Mouse (Mus musculus) gastrocnemius, adult 8-10 months (tissue): ENCODE measurements around the gene Smurf1. TPM values are rescaled to one million over a fixed set of nuclear protein-coding genes. Genes with fewer than 3 reads are reported as not detected.

Source experiments
- DNase-seq, 2 experiments: peaks; one replicate each; pipeline ENCODE4 v3.0.0; 2022; ENCODE audit warnings: low spot score in 2 of 2
- total RNA-seq, 4 experiments: library from RNA; stranded (reverse); gene quantifications; 2 replicates each; pipeline ENCODE4 v1.2.4; 2022

The Smurf1 gene
- total RNA-seq: 10 to 100 TPM; 10.6 to 14.2 (median 11.2) TPM

DNA sequence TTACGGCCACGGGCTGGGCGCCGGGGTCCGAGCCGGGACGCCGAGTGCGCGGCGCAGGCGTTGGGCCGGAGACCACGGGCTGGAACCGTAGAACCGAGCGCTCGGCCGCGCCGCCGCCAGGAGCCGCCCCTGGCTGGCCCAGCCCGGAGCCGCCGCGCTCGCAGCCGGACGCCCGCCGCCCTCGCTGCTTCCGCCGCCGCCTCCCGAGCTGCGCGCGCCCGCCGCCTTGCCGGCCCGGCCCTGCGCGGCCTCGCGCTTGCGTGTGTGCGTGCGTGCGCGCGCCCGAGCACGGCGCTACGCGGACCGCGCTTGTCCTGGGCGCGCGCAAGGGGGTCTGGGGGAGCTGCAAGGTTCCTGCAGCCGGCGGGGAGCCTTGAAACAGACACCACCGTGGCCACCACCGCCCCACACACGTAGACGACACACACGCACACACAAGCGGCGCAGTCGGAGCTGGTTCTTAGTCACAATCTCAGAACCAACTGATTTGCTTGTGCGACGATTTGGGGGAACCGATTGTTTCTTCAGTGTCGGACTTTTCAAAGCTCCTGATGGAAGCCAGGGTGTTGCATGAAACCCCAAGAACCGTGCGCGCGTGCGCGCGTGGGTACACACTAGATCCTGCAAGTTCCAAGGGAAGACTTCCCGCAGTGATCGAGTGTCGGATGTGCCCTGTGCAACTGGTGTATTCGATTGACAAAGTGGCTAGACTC is at the start of gene Smurf1:
Smurf1 (minus strand) TSS at position 209 of the 713 bp plus-strand sequence.
- DNase-seq: peak; percentile 66 to 78

DNA sequence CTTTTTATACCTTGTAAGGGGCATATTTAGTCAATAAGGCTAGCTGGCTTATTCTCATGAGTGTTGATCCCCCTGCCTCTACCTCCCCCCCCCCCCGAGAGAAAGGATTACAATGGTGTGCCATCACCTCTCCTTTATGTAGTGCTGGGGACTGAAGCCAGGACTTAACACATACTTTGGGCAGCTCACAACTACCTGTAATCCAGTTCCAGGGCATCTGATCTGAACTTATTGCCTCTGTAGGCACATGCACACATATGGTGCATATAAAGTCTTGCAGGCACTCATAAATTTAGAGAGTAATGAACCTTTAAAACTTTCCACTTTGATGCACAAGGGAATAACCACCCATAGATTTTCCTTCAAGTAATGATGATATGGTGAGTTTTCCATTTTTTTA is 48.6 kb upstream of the Smurf1 start:
- no peak for DNase-seq

DNA sequence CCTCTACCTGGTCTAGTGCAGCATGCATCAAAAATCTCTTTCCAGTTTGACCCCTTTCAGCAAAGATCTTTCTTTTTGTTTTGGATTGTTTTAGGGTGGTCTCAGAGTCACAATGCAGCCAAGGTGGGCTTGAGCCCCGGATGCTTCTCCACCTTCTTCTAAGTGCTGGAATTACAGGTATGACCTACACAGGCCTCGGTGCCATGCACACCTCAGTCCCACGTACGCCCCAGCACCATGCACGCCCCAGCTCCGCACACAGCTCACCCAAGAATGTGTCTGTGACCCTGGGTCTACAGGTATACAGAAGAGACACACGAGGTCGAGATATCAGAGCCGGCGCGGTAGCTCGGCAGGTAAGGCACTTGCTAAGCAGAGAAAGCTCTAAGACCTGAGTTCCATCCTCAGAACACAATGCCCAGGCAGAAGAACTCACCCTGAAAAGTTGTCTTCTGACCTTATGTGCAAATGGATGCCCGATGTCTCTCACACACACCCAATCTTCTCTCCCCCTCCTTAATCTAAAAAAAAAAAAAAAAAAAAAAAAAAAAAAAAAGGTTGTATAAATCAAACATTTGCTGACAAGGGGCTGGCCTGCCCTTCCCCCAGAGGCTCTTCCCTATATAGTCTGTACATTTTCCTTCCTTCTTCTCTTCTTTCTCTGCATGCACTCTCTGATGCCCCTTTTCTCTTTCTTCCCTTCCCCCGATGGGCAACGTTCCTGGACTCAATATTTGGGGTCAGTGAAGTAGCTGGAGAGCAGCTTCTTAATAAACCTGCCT is 43.4 kb upstream of the Smurf1 start:
- no peak for DNase-seq

DNA sequence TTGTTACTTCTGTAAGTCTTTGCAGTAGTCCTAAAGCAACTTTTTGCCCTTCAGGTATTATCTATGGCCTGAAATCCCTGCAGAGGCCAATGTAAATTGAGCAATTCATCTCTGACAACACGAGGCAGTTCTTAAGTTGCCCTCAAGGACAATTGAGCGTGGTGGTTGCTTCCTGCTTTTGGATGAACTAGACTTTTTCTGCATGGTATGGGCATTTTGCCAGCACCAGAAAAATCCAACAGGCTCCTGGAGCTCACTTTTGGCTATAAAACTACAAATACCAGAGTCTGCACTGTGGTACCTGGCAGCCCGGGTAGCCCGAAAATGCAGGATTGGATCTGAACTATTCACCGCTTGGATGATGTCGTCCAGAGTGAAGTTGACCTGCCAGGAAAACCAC is 39.9 kb upstream of the Smurf1 start:
- no peak for DNase-seq

DNA sequence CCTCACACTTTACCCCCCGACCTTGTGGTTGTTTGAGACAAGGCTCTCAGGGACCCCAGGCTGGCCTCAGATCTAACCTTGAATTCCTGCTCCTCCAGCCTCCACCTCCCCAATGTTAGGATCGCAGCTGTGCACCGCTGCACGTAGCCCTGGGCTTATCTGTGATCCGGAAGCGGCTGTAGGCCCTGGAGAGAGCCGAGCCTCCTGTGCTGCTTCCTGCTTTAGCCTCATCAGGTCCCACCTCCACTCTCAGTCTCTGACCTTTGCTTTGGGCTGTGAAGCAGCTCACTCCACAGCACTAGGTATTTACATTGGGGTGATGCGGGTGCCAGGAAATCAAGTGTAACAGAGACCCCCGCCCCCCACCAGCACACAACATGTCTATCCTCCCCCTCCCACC is 38.8 kb upstream of the Smurf1 start:
- DNase-seq: no peak

DNA sequence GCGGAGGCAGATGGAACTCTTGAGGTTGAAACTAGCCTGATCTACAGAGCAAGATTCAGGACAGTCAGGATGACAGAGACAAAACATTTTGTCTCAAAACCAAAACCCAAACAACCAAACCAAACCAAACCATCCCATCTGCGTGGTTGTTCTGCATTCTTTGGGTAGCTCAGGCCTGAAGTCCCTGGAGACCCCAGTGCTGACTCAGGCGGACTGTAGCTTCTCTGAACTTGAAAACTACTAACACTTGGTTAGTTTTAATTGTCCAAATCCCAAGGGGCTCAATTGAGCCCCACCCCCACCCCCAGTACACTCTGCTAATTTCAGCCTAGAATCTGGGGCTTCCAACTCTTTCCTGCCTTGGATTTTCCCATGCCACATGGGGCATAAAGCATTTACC is 37.7 kb upstream of the Smurf1 start:
- DNase-seq: no peak

DNA sequence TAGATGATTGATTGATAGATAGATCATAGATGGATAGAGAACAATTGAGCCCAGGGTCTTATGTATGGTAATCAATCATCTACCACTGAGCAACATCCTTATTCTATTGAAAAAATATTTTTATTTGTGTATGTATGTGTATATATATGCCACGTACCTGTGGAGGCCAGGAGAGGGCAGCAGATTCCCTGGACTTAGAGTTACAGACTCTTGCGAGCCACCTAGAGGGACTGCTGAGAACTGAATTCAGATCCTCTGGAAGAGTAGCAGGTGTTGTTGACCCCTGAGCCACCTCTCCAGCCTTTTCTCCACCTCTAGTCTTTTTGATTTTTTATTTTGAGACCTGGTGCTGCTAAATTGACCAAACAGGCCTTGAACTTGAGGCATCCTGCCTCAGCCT is 32.8 kb upstream of the Smurf1 start:
- DNase-seq: no peak

DNA sequence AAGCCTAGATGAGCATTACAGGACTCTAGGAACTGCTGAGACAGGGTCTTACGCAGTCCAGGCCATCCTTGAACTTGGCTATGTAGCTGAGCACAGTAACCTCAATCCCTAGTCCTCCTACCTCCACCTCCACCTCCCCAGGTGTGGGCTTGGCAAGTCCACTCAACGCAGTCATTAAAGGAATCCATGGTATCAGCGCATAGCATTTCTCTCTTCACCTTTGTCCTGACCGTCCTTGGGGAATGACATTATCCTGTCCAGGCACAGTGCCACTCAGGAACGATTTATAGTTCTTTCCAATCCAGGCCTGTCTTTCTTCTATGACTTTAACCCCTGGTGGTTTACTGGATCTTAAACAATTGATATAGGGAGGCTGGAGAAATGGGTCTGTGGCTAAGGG is 24.8 kb upstream of the Smurf1 start:
- DNase-seq: no peak

DNA sequence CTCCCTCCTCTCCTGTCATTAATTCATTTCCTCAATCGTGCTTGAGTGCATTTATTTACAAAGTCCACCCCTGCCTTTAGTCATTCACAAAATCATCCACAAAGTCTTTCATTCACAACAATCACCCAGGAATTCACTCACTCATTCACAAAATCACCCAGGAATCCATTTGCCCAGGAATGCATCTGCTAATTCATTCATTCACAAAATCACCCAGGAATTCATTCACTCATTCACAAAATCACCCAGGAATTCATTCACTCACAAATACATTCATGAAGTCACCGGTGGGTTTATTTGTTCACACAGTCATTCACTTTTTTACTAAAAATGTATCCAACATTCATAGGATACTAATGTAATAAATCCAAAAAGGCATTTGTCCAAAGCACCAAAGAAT is 24.4 kb upstream of the Smurf1 start:
- no peak for DNase-seq

DNA sequence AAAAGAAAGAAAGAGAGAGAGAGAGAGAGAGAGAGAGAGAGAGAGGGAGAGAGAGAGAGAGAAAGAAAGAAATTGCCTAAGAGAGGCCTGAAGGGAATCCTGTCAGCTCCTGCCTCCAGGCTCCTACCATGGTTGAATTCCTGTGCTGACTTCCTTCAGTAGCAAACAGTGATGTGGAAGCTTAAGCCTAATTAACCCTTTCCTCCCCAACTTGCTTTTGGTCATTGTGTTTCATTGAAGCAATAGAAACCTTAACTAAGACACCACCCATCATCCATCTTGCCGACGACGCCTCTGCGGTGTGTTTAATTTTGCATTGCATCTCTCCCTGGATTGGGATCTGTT is 23.4 kb upstream of the Smurf1 start:
- DNase-seq: no peak

DNA sequence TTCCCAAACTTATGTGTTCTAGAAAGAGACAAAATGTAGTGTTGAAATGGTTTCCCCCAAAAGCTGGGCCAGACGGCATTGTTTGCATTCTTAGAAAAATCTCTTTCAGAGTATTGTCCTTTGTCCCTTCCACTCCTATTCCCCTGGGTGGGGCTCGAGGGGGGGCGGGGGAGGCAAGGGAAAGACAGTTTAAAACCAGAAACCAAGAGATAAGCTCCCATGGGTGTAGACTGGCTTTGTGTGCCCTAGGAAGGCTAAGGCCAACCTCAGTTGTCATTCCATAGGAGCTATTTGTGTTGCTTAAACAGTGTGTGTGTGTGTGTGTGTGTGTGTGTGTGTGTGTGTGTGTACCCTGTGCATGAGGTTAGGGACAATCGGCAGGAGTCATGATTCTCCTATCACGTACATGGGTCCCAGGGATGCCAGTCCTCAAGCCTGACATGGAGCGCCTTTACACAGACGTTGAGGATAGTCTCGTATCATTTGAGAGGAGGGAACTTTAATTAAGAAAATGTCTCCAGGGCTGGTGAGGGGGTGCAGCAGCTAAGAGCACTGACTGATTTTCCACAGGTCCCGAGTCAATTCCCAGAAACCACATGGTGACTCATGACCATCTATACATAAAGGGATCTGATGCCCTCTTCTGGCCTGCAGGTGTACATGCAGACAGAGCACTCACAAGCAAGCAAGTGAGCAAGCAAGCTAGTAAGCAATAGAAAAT is 22.9 kb upstream of the Smurf1 start:
- no peak for DNase-seq

DNA sequence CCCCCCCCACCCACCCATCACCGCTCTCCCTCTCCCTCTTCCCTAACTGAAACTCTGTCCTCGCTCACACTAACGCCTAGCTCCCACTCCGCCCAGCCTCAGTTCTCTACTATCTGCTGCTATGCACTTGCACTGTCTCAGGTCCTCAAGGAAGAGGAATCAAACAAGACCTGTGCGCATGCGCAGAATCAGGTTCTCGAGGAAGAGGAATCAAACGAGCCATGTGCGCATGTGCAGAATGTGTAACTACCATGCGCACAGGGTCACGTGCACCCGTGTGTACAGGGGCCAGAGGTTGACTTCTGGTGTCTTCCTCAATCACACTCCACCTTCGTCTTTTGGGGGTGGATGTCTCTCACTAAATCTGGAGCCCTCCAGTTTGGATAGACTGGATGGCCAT is 21.9 kb upstream of the Smurf1 start:
- DNase-seq: no peak

DNA sequence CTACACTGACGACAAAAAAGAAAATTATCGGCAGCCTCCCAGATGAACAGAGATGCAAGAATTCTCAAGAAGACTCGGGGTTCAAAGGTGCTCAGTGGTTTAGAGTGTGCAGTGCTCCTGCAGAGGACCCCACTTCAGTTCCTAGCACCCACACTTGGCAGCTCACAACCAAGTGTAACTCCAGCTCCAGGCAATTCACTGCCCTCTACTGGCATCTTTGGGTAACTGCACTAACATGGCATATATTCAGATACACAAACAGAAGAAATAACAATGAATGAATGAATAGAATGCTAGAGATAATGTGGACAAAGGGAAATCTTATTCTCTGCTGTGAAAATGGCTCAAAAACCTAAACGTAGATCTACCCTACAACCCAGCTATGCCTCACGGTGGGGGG is 19.2 kb upstream of the Smurf1 start:
- DNase-seq: no peak

DNA sequence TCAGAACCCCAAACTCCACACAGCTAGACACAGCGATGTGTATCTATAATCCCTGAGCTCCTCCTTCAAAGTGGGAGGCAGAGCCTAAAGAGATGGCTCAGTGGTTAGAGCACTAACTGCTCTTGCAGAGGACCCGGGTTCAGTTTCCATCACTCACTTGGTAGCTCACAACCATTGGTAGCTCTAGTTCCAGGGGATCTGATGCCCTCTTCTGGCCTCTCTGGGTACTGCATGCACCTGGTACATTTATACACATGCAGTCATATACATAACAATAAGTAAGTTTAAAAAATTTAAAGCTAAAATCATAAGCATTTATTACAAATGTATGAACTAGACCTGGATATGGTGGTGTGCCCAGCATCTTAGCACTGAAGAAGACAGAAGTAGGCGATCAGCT is 17.6 kb upstream of the Smurf1 start:
- DNase-seq: no peak

DNA sequence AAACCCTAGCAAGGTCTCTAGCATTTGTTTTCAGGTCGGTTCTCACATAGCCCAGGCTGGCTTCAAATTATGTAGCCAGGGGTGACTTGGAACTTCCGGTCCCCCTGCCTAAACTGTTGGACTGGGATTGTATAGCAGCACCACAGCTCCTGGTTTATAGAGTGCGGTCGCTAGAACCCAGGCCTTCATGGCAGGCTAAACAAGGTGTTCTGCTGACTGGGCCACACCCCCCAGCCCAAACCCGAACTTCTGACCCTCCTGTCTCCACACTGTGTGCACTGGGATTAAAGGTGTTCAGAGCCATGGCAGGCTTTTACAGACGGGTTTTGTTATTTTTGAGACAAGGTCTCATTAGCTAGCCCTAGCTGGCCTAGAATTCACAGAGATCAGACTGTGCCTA is 13.5 kb upstream of the Smurf1 start:
- DNase-seq: no peak

DNA sequence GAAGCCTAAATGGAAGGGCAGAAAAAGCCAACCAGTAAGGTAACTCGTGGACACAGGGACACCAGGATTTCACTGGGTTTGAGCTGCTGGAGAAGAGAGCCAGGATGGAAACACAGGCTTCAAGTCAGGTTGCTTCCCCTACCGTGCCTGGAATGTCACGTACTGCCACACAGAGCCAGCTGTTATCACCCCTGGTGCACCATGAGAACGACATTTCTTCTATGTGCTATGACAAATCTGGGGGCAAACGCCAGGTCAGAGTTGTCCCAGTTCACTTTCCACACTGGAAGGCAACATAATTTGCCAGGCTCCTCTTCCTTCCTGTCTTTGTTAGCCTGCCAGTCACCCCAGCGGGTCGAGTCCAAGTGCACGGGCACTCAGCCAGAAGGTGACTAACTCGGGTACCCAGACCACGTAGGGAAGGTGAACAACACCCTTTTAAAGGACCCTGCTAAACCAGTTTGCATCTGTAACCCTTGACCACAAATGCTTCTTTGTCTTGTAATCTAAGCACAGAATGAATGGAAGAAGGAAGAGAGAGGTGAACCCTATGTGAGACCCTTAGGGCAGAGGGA is 13.0 kb upstream of the Smurf1 start:
- DNase-seq: no peak

DNA sequence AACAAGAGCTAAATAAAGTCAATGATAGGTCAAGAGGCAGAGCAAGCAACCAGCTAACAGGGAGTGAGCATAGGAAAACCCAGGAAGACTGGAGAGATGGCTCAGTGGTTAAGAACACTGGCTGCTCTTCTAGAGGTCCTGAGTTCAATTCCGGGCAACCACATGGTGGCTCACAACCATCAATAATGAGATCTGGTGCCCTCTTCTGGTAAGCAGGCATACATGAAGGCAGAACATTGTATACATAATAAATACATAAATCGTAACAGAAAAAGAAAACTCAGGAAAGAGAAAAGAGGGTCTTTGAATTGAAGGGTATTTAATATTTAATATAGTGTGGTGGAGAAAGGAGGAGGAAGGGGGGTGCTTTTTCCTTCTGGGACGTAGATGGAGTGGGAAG is 5.6 kb upstream of the Smurf1 start:
- no peak for DNase-seq

DNA sequence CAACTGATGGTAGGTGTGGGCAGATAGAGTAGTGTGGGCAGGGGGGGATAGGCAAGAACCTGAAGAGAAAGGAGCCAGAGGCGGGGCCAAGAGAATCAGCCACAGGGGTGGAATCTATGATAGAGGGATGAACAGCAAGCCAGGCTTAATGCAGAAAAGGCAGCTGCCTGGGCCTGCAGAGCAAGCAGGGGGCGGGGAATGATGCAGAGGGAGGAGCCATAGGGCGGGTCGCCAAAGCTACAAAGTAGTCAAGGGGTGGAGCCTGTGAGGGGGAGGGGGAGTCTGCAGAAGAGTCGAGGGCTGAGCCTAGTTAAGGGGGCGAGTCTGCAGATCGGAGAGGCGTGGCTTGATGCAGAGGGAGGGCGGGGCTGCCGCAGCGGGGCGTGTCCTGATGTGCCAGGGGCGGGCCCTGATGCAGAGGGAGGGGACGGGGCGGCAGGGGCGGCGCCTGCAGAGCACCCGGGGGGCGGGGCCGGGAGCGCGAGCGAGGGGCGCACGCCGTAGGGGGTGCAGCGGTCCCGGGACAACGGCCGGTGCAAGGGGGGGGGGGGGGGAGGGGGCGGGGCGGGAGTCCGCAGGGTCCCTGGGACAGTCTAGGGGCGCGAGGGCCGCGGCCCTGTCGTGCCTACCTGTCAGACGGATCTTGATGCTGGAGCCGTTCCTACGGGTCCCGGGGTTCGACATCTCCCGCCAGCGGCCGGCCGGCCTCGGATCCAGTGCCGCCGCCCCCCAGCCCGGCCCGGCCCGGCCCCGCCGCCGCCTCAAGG is 592 bp downstream of the Smurf1 start:
- DNase-seq: peak; percentile 78 to 82

DNA sequence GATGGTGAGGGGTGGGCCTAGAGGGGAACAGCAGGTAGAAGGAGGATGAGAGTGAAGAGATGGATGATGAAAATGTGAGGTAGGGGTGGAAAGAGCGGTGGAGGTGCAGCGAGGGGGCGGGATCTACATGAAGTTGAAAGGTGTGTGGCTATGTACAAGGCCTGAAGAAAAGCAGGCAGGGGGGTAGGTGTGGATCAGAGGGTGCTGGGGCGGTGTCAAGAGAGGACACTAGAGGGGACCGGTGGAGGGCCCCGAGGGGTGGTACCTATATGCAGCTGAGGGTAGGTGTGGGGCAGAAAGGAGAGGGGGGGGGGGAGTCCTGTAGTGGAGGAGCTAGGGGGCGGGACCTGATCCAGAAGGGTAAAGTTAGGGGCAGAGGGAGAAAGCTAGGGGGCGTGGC is 1.2 kb downstream of the Smurf1 start:
- no peak for DNase-seq

DNA sequence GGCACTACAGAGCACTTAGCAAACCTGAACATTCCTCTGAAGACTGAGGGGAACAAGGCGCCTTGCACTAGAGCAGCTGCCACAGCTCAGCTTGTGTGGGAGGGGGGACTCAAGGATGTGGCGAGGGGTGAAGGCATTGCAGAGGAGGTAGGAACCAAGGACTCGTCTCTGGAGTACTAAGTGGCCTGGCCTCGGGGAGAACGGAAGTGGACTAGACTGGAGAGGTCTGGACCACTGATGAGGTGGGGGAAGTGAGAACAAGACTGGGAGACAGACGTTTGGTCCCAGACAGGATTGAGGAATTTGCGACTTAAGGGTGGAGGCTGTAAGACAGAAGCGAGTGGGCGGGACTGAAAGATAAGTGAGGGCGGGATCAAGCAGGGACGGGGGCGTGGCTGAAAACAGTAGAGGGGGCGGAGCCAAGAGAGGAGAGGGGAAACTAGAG is 1.8 kb downstream of the Smurf1 start:
- DNase-seq: peak; percentile 31 to 34

DNA sequence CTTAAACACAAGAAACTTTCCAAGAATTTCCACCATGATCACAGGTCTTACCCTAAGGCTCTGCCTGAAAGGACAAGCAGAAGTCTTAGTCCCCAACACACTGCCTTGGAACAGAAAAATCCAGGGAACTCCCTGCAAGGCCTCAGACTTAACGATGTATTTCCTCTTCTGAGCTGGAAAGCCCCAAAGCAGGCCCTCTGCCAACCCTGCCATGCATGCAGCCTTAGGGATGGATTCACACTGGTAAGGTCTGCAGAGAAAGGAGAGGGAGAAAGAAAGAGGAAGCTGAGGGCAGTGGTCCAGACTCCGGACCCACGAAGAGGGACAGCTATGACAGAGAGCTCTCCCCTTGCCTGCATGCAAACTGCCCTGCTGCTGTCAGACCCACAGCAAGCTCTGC is 2.2 kb downstream of the Smurf1 start:
- DNase-seq: no peak
